Mouse (Mus musculus): ENCODE data around the gene Rab26. TPM values are rescaled to one million over a fixed set of nuclear protein-coding genes. Genes with fewer than 3 reads are reported as not detected.

Rab26 gene
- total and polyA plus RNA-seq, 3 experiments, result 0.36 to 1.3 (median 0.40) TPM

DNA sequence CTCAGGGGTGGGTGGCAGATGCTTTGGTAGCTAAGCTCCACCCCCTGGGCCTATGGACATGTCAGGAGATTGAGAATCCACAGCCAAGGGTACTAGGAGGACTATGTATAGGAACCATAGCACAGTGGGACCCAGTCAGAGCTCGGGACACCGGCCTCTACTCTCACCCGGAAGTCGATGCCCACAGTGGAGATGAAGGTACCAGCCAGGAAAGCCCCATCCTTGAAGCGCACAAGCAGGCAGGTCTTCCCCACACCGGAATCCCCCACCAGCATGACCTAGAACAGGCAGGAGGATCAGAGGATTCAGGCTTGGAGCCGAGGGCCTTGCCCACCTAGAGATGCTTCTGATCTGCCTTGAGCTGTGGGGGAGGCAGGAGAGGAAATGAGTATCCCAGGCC lies 2.0 kb downstream of the Rab26 start:
- H3K36me3 ChIP-seq (replicated peaks in 1 of 2; ENCODE audit: control insufficient read depth in 1 of 2, insufficient read depth in 1 of 2, low read length in 1 of 2), result peaks cover 26 to 29% of the 10 kb centered on the region in 2 experiments
- dilution Hi-C loops (cut with MboI; ENCODE audit: extremely low pct_ligation_motif_present, extremely low pct_unique_long_range_greater_than_20kb, low sequenced_read_pairs), result no loop called here
- no peak overlapping the region for H3K27ac ChIP-seq (ENCODE audit: insufficient read depth, low read depth)
- no peak overlapping the region for H3K9ac ChIP-seq (ENCODE audit: insufficient read depth, low read depth)
- no peaks in the 10 kb centered on the region for H3K9me3 ChIP-seq (replicated peaks; ENCODE audit: low read length)
- peaks cover 23% of the 10 kb centered on the region for H3K79me2 ChIP-seq (replicated peaks; ENCODE audit: control insufficient read depth, extremely low read depth, insufficient read depth, poor library complexity, severe bottlenecking)
- H3K4me3 ChIP-seq (replicated peaks in 1 of 3; ENCODE audit: low read depth in 2 of 3, low read length in 2 of 3, poor library complexity in 1 of 3), result no peak overlapping the region
- peaks cover 34 to 39% of the 10 kb centered on the region in 2 experiments for H3K4me1 ChIP-seq (ENCODE audit: control insufficient read depth in 1 of 2, insufficient read depth in 2 of 2)
- no peaks in the 10 kb centered on the region for H3K27me3 ChIP-seq (replicated peaks)
- in situ Hi-C loops (cut with MboI; ENCODE audit: low pct_ligation_motif_present, low pct_unique_long_range_greater_than_20kb, low sequenced_read_pairs), result loop anchor here (5.0 kb wide), 2 partner anchors 55 to 140 kb away; partner anchors contain the start of gene Mlst8
- 0 out of 2 replicates have a peak overlapping the region, but pooled peaks have one; percentile 10 for H3K4me2 ChIP-seq (ENCODE audit: insufficient read depth, low read depth, poor library complexity, severe bottlenecking)
- peak; percentile 64 for DNase-seq (ENCODE audit: extremely low read depth)
- TF ChIP-seq ZMIZ1 (IDR thresholded peaks at IDR 0.05; ENCODE audit: low read depth, low read length), result 0 out of 2 replicates have a peak, but pooled peaks have one; percentile 31
- TF ChIP-seq SMC3 (IDR thresholded peaks at IDR 0.05; ENCODE audit: low read depth, low read length), result no peak
- TF ChIP-seq TBP (conservative IDR thresholded peaks at IDR 0.05; ENCODE audit: low read depth, low read length), result no peak
- TF ChIP-seq ELF1 (IDR thresholded peaks at IDR 0.05; ENCODE audit: low read depth, low read length), result peak; percentile 60
- TF ChIP-seq CHD2 (IDR thresholded peaks at IDR 0.05; ENCODE audit: low read length), result 0 out of 2 replicates have a peak, but pooled peaks have one; percentile 22

DNA sequence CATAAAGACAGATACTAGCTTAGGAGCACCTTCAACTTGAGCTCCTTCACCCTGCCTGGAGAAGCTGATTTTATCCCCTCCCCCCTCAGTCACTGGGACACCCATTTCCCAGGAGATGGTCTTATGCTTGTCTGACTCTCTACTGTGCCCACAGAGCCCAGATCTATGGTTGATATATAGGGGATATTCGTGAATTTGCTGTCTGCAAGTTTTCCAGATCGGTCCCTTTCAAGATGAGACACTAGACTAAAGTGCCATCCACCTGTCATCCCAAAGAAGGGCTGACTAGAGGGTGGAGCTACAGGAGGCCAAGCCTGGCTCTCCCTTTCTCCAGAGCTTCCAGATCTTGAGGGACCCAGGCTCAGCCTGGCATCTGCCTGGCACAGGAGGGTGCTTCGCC lies 2.9 kb downstream of the Rab26 start:
- 0 out of 2 replicates have a peak overlapping the region, but pooled peaks have one; percentile 10 for H3K4me2 ChIP-seq (ENCODE audit: insufficient read depth, low read depth, poor library complexity, severe bottlenecking)
- dilution Hi-C loops (cut with MboI; ENCODE audit: extremely low pct_ligation_motif_present, extremely low pct_unique_long_range_greater_than_20kb, low sequenced_read_pairs), result no loop called here

More for the DNA sequence above, 2.9 kb downstream of the Rab26 start:
- TF ChIP-seq GABPA (IDR thresholded peaks at IDR 0.05; ENCODE audit: insufficient replicate concordance, low read depth, low read length) (no peak), NELFE (IDR thresholded peaks at IDR 0.05; ENCODE audit: low read depth, low read length) (no peak), ZC3H11A (IDR thresholded peaks at IDR 0.05; ENCODE audit: low read depth, low read length) (no peak), JUN (IDR thresholded peaks at IDR 0.05; ENCODE audit: insufficient read depth, low read depth, low read length) (no peak), POLR2AphosphoS2 (IDR thresholded peaks at IDR 0.05; ENCODE audit: low read depth, low read length) (peak; percentile 90), POLR2A (IDR thresholded peaks at IDR 0.05; ENCODE audit: low read depth, low read length) (no peak; the same call in 1 of the 2 replicates), ZKSCAN1 (IDR thresholded peaks at IDR 0.05; ENCODE audit: borderline replicate concordance, low read depth, low read length) (no peak), ZMIZ1 (IDR thresholded peaks at IDR 0.05; ENCODE audit: low read depth, low read length) (no peak; the same call in 1 of the 2 replicates), USF2 (conservative IDR thresholded peaks at IDR 0.05; ENCODE audit: low read depth, low read length) (no peak), PAX5 (IDR thresholded peaks at IDR 0.05; ENCODE audit: low read length) (no peak), MEF2A (IDR thresholded peaks at IDR 0.05; ENCODE audit: borderline replicate concordance, low read depth, low read length) (no peak), JUND (conservative IDR thresholded peaks at IDR 0.05; ENCODE audit: low read depth, low read length) (no peak), ELF1 (IDR thresholded peaks at IDR 0.05; ENCODE audit: low read depth, low read length) (no peak; the same call in 1 of the 2 replicates), HCFC1 (IDR thresholded peaks at IDR 0.05; ENCODE audit: low read depth, low read length) (no peak), CTCF (conservative IDR thresholded peaks at IDR 0.05 in 1 of 2, IDR thresholded peaks at IDR 0.05 in 1 of 2; ENCODE audit: low read depth in 2 of 2, low read length in 2 of 2) (no peak), CHD2 (IDR thresholded peaks at IDR 0.05; ENCODE audit: low read length) (peak; percentile 74), KAT2A (IDR thresholded peaks at IDR 0.05; ENCODE audit: insufficient replicate concordance, low read length) (no peak), TBP (conservative IDR thresholded peaks at IDR 0.05; ENCODE audit: low read depth, low read length) (no peak), NRF1 (IDR thresholded peaks at IDR 0.05; ENCODE audit: low read depth, low read length) (no peak), MXI1 (IDR thresholded peaks at IDR 0.05; ENCODE audit: low read depth, low read length) (peak; percentile 45; the same call in 1 of the 2 replicates), ETS1 (conservative IDR thresholded peaks at IDR 0.05; ENCODE audit: low read depth, low read length) (no peak), RCOR1 (conservative IDR thresholded peaks at IDR 0.05; ENCODE audit: low read depth, low read length) (no peak), BHLHE40 (IDR thresholded peaks at IDR 0.05; ENCODE audit: low read depth, low read length) (no peak), UBTF (IDR thresholded peaks at IDR 0.05; ENCODE audit: low read depth, low read length) (no peak), MAFK (IDR thresholded peaks at IDR 0.05; ENCODE audit: insufficient replicate concordance, low read length) (no peak), SIN3A (IDR thresholded peaks at IDR 0.05; ENCODE audit: low read length) (0 out of 2 replicates have a peak, but pooled peaks have one; percentile 9), E2F4 (IDR thresholded peaks at IDR 0.05; ENCODE audit: insufficient replicate concordance, low read depth, low read length) (no peak), SMC3 (IDR thresholded peaks at IDR 0.05; ENCODE audit: low read depth, low read length) (no peak; the same call in 1 of the 2 replicates), TCF12 (IDR thresholded peaks at IDR 0.05; ENCODE audit: low read depth, low read length) (no peak), EP300 (IDR thresholded peaks at IDR 0.05; ENCODE audit: low read length) (no peak), IRF4 (IDR thresholded peaks at IDR 0.05; ENCODE audit: low read depth, low read length) (no peak)
- H3K79me2 ChIP-seq (replicated peaks; ENCODE audit: control insufficient read depth, extremely low read depth, insufficient read depth, poor library complexity, severe bottlenecking), result peaks cover 33% of the 10 kb centered on the region
- H3K4me1 ChIP-seq (ENCODE audit: control insufficient read depth in 1 of 2, insufficient read depth in 2 of 2), result peaks cover 34 to 48% of the 10 kb centered on the region in 2 experiments
- H3K9ac ChIP-seq (ENCODE audit: insufficient read depth, low read depth), result peak overlapping the region; percentile 11; the same call in 1 of the 2 replicates
- no peaks in the 10 kb centered on the region for H3K9me3 ChIP-seq (replicated peaks; ENCODE audit: low read length)
- H3K36me3 ChIP-seq (replicated peaks in 1 of 2; ENCODE audit: control insufficient read depth in 1 of 2, insufficient read depth in 1 of 2, low read length in 1 of 2), result peaks cover 26 to 31% of the 10 kb centered on the region in 2 experiments
- peak overlapping the region in 1 of 3 experiments; percentile 65 for H3K4me3 ChIP-seq (replicated peaks in 1 of 3; ENCODE audit: low read depth in 2 of 3, low read length in 2 of 3, poor library complexity in 1 of 3)
- DNase-seq (ENCODE audit: extremely low read depth), result no peak
- H3K27me3 ChIP-seq (replicated peaks), result no peaks in the 10 kb centered on the region
- H3K27ac ChIP-seq (ENCODE audit: insufficient read depth, low read depth), result no peak overlapping the region
- in situ Hi-C loops (cut with MboI; ENCODE audit: low pct_ligation_motif_present, low pct_unique_long_range_greater_than_20kb, low sequenced_read_pairs), result loop anchor here (5.0 kb wide), 2 partner anchors 54 to 141 kb away; partner anchors contain the start of gene Mlst8
